Mouse (Mus musculus): Measurements from ENCODE around the gene H3f3a. TPM values are rescaled to one million over a fixed set of nuclear protein-coding genes. Genes with fewer than 3 reads are reported as not detected.
"Not testable (repeated sequence)": the region's sequence is repeated elsewhere in the genome, so short reads cannot be mapped to it uniquely, and the experiment has no call there.

The H3f3a gene
- polyA plus RNA-seq, 1 experiment from 2014 or later: 3,199 TPM

GRCm38 (mm10) chr1:180837186-180837585, 23.4 kb upstream of the H3f3a start:
- no peaks in the 10 kb centered on the region for H3K4me1 ChIP-seq
- H3K4me3 ChIP-seq: no peak overlapping the region
- ATAC-seq (ENCODE audit: low FRiP score, low read depth): no peak
- H3K27me3 ChIP-seq: no peaks in the 10 kb centered on the region
- H3K9me3 ChIP-seq: no peaks in the 10 kb centered on the region
- no peak overlapping the region for H3K27ac ChIP-seq
- WGBS: 89% methylated on average over 5 of the region's 5 CpGs
- H3K9ac ChIP-seq: no peak overlapping the region
- H3K36me3 ChIP-seq: no peaks in the 10 kb centered on the region
- H3K4me2 ChIP-seq (replicated peaks): no peak overlapping the region

GRCm38 (mm10) chr1:180836467-180836866, 22.7 kb upstream of the H3f3a start:
- not testable (repeated sequence) for H3K27me3 ChIP-seq; H3K27ac ChIP-seq; H3K4me1 ChIP-seq; H3K9me3 ChIP-seq; H3K4me3 ChIP-seq; H3K36me3 ChIP-seq; ATAC-seq (ENCODE audit: low FRiP score, low read depth); H3K4me2 ChIP-seq (replicated peaks); H3K9ac ChIP-seq
- WGBS: 85% methylated on average over 8 of the region's 8 CpGs

GRCm38 (mm10) chr1:180835273-180836015, 21.7 kb upstream of the H3f3a start:
- no peaks in the 10 kb centered on the region for H3K27me3 ChIP-seq
- H3K27ac ChIP-seq: no peak overlapping the region
- no peak for ATAC-seq (ENCODE audit: low FRiP score, low read depth)
- no peak overlapping the region for H3K9ac ChIP-seq
- no peak overlapping the region for H3K4me2 ChIP-seq (replicated peaks)
- no peak overlapping the region for H3K4me3 ChIP-seq
- 0 out of 2 replicates have a peak, but pooled peaks cover 3% of the 10 kb centered on the region for H3K4me1 ChIP-seq
- no peaks in the 10 kb centered on the region for H3K36me3 ChIP-seq
- H3K9me3 ChIP-seq: no peaks in the 10 kb centered on the region
- WGBS: 85% methylated on average over 10 of the region's 10 CpGs

- Histone ChIP-seq H3K9ac (no peak overlapping the region), H3K27me3 (no peaks in the 10 kb centered on the region), H3K9me3 (peaks cover 5% of the 10 kb centered on the region; the same call in 1 of the 2 replicates), H3K4me3 (no peak overlapping the region), H3K36me3 (no peaks in the 10 kb centered on the region), H3K4me2 (replicated peaks) (no peak overlapping the region; the same call in 1 of the 2 replicates), H3K27ac (no peak overlapping the region), H3K4me1 (0 out of 2 replicates have a peak, but pooled peaks cover 7% of the 10 kb centered on the region)
- WGBS: 39% methylated on average over 14 of the region's 14 CpGs
- no peak for ATAC-seq (ENCODE audit: low FRiP score, low read depth)
Observed at GRCm38 (mm10) chr1:180830588-180831346, 17.0 kb upstream of the H3f3a start.

GRCm38 (mm10) chr1:180830175-180830574, 16.4 kb upstream of the H3f3a start:
- no peak overlapping the region for H3K27ac ChIP-seq
- WGBS: 79% methylated on average over 11 of the region's 11 CpGs

GRCm38 (mm10) chr1:180829775-180830174, 16.0 kb upstream of the H3f3a start:
- H3K27ac ChIP-seq: no peak overlapping the region
- peaks cover 5% of the 10 kb centered on the region; the same call in 1 of the 2 replicates for H3K9me3 ChIP-seq
- no peak overlapping the region for H3K9ac ChIP-seq
- H3K27me3 ChIP-seq: no peaks in the 10 kb centered on the region
- ATAC-seq (ENCODE audit: low FRiP score, low read depth): no peak
- H3K4me2 ChIP-seq (replicated peaks): no peak overlapping the region
- H3K4me3 ChIP-seq: no peak overlapping the region
- 0 out of 2 replicates have a peak, but pooled peaks cover 7% of the 10 kb centered on the region for H3K4me1 ChIP-seq
- 84% methylated on average over 11 of the region's 11 CpGs for WGBS
- no peaks in the 10 kb centered on the region for H3K36me3 ChIP-seq

More at GRCm38 (mm10) chr1:180830175-180830574, 16.4 kb upstream of the H3f3a start:
- H3K9me3 ChIP-seq: peaks cover 5% of the 10 kb centered on the region; the same call in 1 of the 2 replicates
- H3K4me3 ChIP-seq: no peak overlapping the region
- no peaks in the 10 kb centered on the region for H3K36me3 ChIP-seq
- H3K4me2 ChIP-seq (replicated peaks): no peak overlapping the region; the same call in 1 of the 2 replicates
- 0 out of 2 replicates have a peak, but pooled peaks cover 7% of the 10 kb centered on the region for H3K4me1 ChIP-seq
- H3K9ac ChIP-seq: no peak overlapping the region
- H3K27me3 ChIP-seq: no peaks in the 10 kb centered on the region
- ATAC-seq (ENCODE audit: low FRiP score, low read depth): no peak

GRCm38 (mm10) chr1:180826634-180827033, 12.9 kb upstream of the H3f3a start:
- no peaks in the 10 kb centered on the region for H3K36me3 ChIP-seq
- no peaks in the 10 kb centered on the region for H3K27me3 ChIP-seq
- ATAC-seq (ENCODE audit: low FRiP score, low read depth): no peak
- no peak overlapping the region for H3K4me3 ChIP-seq
- H3K9me3 ChIP-seq: peaks cover 5% of the 10 kb centered on the region; the same call in 1 of the 2 replicates
- no peak overlapping the region for H3K4me2 ChIP-seq (replicated peaks)
- 85% methylated on average over 4 of the region's 4 CpGs for WGBS
- H3K27ac ChIP-seq: no peak overlapping the region
- 0 out of 2 replicates have a peak, but pooled peaks cover 7% of the 10 kb centered on the region for H3K4me1 ChIP-seq
- H3K9ac ChIP-seq: no peak overlapping the region

GRCm38 (mm10) chr1:180824721-180825120, 11.0 kb upstream of the H3f3a start:
- no peak for ATAC-seq (ENCODE audit: low FRiP score, low read depth)
- no peak overlapping the region for H3K9ac ChIP-seq
- H3K9me3 ChIP-seq: peaks cover 5% of the 10 kb centered on the region; the same call in 1 of the 2 replicates
- H3K27me3 ChIP-seq: no peaks in the 10 kb centered on the region
- no peak overlapping the region for H3K4me3 ChIP-seq
- H3K4me1 ChIP-seq: no peaks in the 10 kb centered on the region
- WGBS: 77% methylated on average over 3 of the region's 3 CpGs
- H3K4me2 ChIP-seq (replicated peaks): no peak overlapping the region
- H3K36me3 ChIP-seq: no peaks in the 10 kb centered on the region
- H3K27ac ChIP-seq: no peak overlapping the region

- 85% methylated on average over 3 of the region's 3 CpGs for WGBS
- no peaks in the 10 kb centered on the region for H3K36me3 ChIP-seq
Observed at GRCm38 (mm10) chr1:180823716-180824115, 10.0 kb upstream of the H3f3a start.

GRCm38 (mm10) chr1:180822276-180822675, 8.5 kb upstream of the H3f3a start:
- no peak overlapping the region for H3K4me3 ChIP-seq
- no peaks in the 10 kb centered on the region for H3K27me3 ChIP-seq
- H3K9me3 ChIP-seq: peaks cover 5% of the 10 kb centered on the region; the same call in 1 of the 2 replicates
- no peak for ATAC-seq (ENCODE audit: low FRiP score, low read depth)
- no peak overlapping the region for H3K9ac ChIP-seq
- WGBS: 74% methylated on average over 5 of the region's 5 CpGs
- no peak overlapping the region for H3K4me2 ChIP-seq (replicated peaks)
- H3K36me3 ChIP-seq: no peaks in the 10 kb centered on the region
- no peak overlapping the region for H3K27ac ChIP-seq
- no peaks in the 10 kb centered on the region for H3K4me1 ChIP-seq

More at GRCm38 (mm10) chr1:180823716-180824115, 10.0 kb upstream of the H3f3a start:
- H3K27me3 ChIP-seq: no peaks in the 10 kb centered on the region
- no peak overlapping the region for H3K4me2 ChIP-seq (replicated peaks)
- H3K4me1 ChIP-seq: no peaks in the 10 kb centered on the region
- no peak for ATAC-seq (ENCODE audit: low FRiP score, low read depth)
- H3K9ac ChIP-seq: no peak overlapping the region
- no peak overlapping the region for H3K27ac ChIP-seq
- H3K4me3 ChIP-seq: no peak overlapping the region
- H3K9me3 ChIP-seq: peaks cover 5% of the 10 kb centered on the region; the same call in 1 of the 2 replicates

- no peak for ATAC-seq (ENCODE audit: low FRiP score, low read depth)
- WGBS: 86% methylated on average over 6 of the region's 6 CpGs
- H3K9me3 ChIP-seq: no peaks in the 10 kb centered on the region
Observed at GRCm38 (mm10) chr1:180821101-180821500, 7.4 kb upstream of the H3f3a start.

GRCm38 (mm10) chr1:180818000-180818399, 4.3 kb upstream of the H3f3a start:
- H3K4me3 ChIP-seq: no peak overlapping the region

More at GRCm38 (mm10) chr1:180821101-180821500, 7.4 kb upstream of the H3f3a start:
- Histone ChIP-seq H3K27me3 (no peaks in the 10 kb centered on the region), H3K27ac (no peak overlapping the region), H3K36me3 (no peaks in the 10 kb centered on the region), H3K4me1 (no peaks in the 10 kb centered on the region), H3K9ac (no peak overlapping the region), H3K4me3 (no peak overlapping the region), H3K4me2 (replicated peaks) (no peak overlapping the region)

More at GRCm38 (mm10) chr1:180818000-180818399, 4.3 kb upstream of the H3f3a start:
- H3K4me1 ChIP-seq: peaks cover 17% of the 10 kb centered on the region
- no peak overlapping the region for H3K9ac ChIP-seq
- no peak for ATAC-seq (ENCODE audit: low FRiP score, low read depth)
- no peaks in the 10 kb centered on the region for H3K9me3 ChIP-seq
- no peaks in the 10 kb centered on the region for H3K36me3 ChIP-seq
- WGBS: 76% methylated on average over 2 of the region's 2 CpGs
- no peak overlapping the region for H3K27ac ChIP-seq
- H3K4me2 ChIP-seq (replicated peaks): no peak overlapping the region
- H3K27me3 ChIP-seq: no peaks in the 10 kb centered on the region
